Mouse (Mus musculus): ENCODE data around the gene Dcaf15.

GRCm38 (mm10) chr8:84132225-84132624 lies 27.7 kb upstream of the Dcaf15 start:
- TF ChIP-seq POLR2A (IDR thresholded peaks at IDR 0.05; ENCODE audit: insufficient read depth, low read length): no peak
- TF ChIP-seq CTCF (IDR thresholded peaks at IDR 0.05; ENCODE audit: low read depth, low read length): no peak
- no peak for TF ChIP-seq EP300 (IDR thresholded peaks at IDR 0.05; ENCODE audit: insufficient read depth, low read depth, low read length)

Data from ES-Bruce4 (cell line).